Mouse (Mus musculus) cerebellum, adult 11-12 months (tissue): ENCODE measurements around the gene Foxo3.

ENCODE experiments used
- DNase-seq: peaks from one replicate; pipeline ENCODE4 v3.0.0; 2022

Foxo3 gene

GRCm38 (mm10) chr10:42173839-42174238, 102.7 kb downstream of the Foxo3 start:
- DNase-seq, result no peak

GRCm38 (mm10) chr10:42170889-42171347, 105.6 kb downstream of the Foxo3 start:
- no peak for DNase-seq

- no peak for DNase-seq
These were observed 106.4 kb downstream of the Foxo3 start for GRCm38 (mm10) chr10:42170201-42170600.

GRCm38 (mm10) chr10:42154727-42155126, 121.8 kb downstream of the Foxo3 start:
- DNase-seq, result no peak

- no peak for DNase-seq
These were observed 123.9 kb downstream of the Foxo3 start for GRCm38 (mm10) chr10:42152426-42153205.

- DNase-seq, result no peak
These were observed 126.8 kb downstream of the Foxo3 start for GRCm38 (mm10) chr10:42149767-42150166.

- DNase-seq, result peak; percentile 46
These were observed 128.2 kb downstream of the Foxo3 start for GRCm38 (mm10) chr10:42148326-42148725.

GRCm38 (mm10) chr10:42145221-42145620, 131.3 kb downstream of the Foxo3 start:
- DNase-seq, result no peak

GRCm38 (mm10) chr10:42144788-42145187, 131.8 kb downstream of the Foxo3 start:
- DNase-seq, result no peak

- no peak for DNase-seq
These were observed 132.4 kb downstream of the Foxo3 start for GRCm38 (mm10) chr10:42144176-42144575.

- no peak for DNase-seq
These were observed 133.8 kb downstream of the Foxo3 start for GRCm38 (mm10) chr10:42142791-42143190.

GRCm38 (mm10) chr10:42142081-42142480, 134.5 kb downstream of the Foxo3 start:
- DNase-seq, result no peak

GRCm38 (mm10) chr10:42139749-42140148, 136.8 kb downstream of the Foxo3 start:
- DNase-seq, result no peak

GRCm38 (mm10) chr10:42134759-42135702, 141.5 kb downstream of the Foxo3 start:
- no peak for DNase-seq
